Mouse (Mus musculus): ENCODE measurements around the gene Ppm1k. TPM values are rescaled to one million over a fixed set of nuclear protein-coding genes. Genes with fewer than 3 reads are reported as not detected.
"Not testable (repeated sequence)": the region's sequence is repeated elsewhere in the genome, so short reads cannot be mapped to it uniquely, and the experiment has no call there.

The Ppm1k gene
- polyA plus RNA-seq, 1 experiment from 2014 or later = 3.9 TPM

DNA sequence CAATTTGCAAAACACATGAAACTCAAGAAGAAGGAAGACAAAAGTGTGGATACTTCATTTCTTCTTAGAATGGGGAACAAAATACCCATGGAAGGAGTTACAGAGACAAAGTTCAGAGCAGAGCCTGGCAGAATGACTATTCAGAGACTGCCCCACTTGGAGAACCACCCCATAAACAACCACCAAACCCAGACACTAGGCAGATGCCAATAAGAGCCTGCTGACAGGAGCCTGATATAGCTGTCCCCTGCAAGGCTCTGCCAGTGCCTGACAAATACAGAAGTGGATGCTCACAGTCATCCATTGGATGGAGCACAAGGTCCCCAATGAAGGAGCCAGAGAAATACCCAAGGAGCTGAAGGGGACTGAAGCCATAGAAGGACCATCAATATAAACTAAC lies 8.3 kb upstream of the Ppm1k start:
- H3K36me3 ChIP-seq (replicated peaks); H3K9me3 ChIP-seq; H3K27me3 ChIP-seq (replicated peaks; ENCODE audit: low read depth, poor library complexity, severe bottlenecking); DNase-seq (ENCODE audit: low spot score); H3K4me1 ChIP-seq; H3K27ac ChIP-seq (replicated peaks); H3K4me3 ChIP-seq: not testable (repeated sequence)

DNA sequence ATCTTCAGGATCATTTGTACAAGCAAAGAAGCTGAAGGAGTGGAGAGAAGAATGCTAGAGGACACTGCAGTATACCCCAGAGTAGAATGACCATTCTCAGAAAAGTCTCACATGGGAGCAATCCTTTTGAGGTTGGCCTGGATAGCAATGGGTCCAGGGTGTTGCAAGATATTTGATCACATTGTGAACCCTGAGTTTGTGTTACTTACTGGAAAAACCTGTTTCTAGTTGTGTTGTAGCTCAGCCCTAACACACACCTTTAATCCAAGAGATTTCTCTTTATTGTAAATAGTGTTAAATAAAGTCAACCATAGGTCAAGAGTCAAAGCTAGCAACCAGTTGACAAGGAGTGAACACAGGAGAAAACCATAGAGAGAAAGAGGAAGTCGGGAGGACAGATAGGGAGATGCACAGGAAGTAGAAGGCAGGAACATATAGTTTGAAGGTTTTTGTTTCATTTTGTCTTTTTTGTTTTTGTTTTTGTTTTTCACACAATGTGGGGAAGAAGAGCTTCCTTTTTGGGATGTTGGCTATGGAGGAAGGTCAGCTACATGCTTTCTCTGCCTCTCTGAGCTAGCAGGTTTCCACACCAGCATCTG lies 6.6 kb upstream of the Ppm1k start:
- Histone ChIP-seq H3K4me3 (no peak overlapping the region), H3K9me3 (no peaks in the 10 kb centered on the region), H3K4me1 (no peaks in the 10 kb centered on the region), H3K27me3 (replicated peaks; ENCODE audit: low read depth, poor library complexity, severe bottlenecking) (no peaks in the 10 kb centered on the region), H3K27ac (replicated peaks) (no peak overlapping the region), H3K36me3 (replicated peaks) (no peaks in the 10 kb centered on the region)
- DNase-seq (ENCODE audit: low spot score) = no peak
- 85% methylated on average over 1 of the region's 1 CpGs for WGBS

- 85% methylated on average over 5 of the region's 5 CpGs for WGBS
These were observed 5.8 kb upstream of the Ppm1k start for GRCm38 (mm10) chr6:57540950-57541498.

DNA sequence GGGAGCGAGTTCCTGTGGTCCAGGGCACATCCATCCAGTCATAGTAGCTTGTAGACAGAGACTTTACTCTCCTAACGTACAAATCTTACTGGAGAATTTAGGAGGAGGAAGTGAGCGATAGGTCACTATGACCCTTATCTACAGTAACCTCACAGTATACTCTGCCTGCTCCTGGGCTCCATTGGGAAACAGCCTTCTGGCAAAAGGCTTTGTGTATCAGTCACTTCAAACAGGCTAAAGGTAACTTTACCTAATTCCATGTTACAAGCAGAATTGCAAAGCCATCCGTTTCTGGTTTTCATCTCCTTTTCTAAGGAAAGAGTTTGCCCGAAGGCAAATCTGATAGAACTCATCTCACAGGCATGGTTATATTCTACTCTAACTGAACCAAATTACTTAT lies 2.6 kb upstream of the Ppm1k start:
- Histone ChIP-seq H3K36me3 (replicated peaks) (no peaks in the 10 kb centered on the region), H3K9me3 (no peaks in the 10 kb centered on the region), H3K4me1 (peaks cover 11% of the 10 kb centered on the region), H3K27ac (replicated peaks) (no peak overlapping the region), H3K4me3 (no peak overlapping the region), H3K27me3 (replicated peaks; ENCODE audit: low read depth, poor library complexity, severe bottlenecking) (no peaks in the 10 kb centered on the region)
- no peak for DNase-seq (ENCODE audit: low spot score)
- 81% methylated on average over 5 of the region's 5 CpGs for WGBS

More at GRCm38 (mm10) chr6:57540950-57541498, 5.8 kb upstream of the Ppm1k start:
- H3K9me3 ChIP-seq = no peaks in the 10 kb centered on the region
- H3K36me3 ChIP-seq (replicated peaks) = no peaks in the 10 kb centered on the region
- no peak for DNase-seq (ENCODE audit: low spot score)
- H3K4me3 ChIP-seq = no peak overlapping the region
- no peak overlapping the region for H3K27ac ChIP-seq (replicated peaks)
- H3K4me1 ChIP-seq = no peaks in the 10 kb centered on the region
- no peaks in the 10 kb centered on the region for H3K27me3 ChIP-seq (replicated peaks; ENCODE audit: low read depth, poor library complexity, severe bottlenecking)

DNA sequence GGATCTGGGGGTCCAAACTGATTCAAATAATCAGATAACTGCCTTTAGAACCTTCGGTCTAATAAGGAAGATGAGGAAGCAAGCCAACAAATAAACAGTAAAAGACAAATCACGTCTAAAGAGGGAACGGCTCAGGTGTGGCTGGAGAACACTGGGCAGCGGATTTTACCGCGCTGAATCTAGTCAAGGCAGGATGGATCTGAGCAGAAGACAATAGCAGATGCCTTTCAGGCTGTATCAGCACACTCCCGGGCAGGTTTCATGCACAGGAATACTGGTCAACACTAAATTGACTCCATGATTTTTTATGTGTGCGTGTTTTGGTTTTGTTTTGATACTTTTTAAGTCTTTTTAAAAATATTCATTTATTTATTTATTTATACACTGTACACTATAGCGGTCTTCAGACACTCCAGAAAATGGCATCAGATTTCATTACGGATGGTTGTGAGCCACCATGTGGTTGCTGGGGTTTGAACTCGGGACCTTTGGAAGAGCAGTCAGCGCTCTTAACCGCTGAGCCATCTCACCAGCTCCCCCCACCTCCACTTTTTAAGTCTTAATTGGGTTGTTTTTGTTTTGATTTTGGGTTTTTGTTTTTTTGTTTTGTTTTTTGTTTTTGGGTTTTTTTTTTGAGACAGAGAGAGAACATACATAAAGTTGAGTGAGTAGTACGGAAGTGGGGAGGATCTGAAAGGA lies 852 bp upstream of the Ppm1k start:
- DNase-seq (ENCODE audit: low spot score) = peak; percentile 37
- no peaks in the 10 kb centered on the region for H3K36me3 ChIP-seq (replicated peaks)
- peaks cover 11% of the 10 kb centered on the region for H3K4me1 ChIP-seq
- no peaks in the 10 kb centered on the region for H3K27me3 ChIP-seq (replicated peaks; ENCODE audit: low read depth, poor library complexity, severe bottlenecking)
- H3K4me3 ChIP-seq = peak overlapping the region; percentile 81
- peak overlapping the region; percentile 84 for H3K27ac ChIP-seq (replicated peaks)
- WGBS = 29% methylated on average over 14 of the region's 14 CpGs
- no peaks in the 10 kb centered on the region for H3K9me3 ChIP-seq

DNA sequence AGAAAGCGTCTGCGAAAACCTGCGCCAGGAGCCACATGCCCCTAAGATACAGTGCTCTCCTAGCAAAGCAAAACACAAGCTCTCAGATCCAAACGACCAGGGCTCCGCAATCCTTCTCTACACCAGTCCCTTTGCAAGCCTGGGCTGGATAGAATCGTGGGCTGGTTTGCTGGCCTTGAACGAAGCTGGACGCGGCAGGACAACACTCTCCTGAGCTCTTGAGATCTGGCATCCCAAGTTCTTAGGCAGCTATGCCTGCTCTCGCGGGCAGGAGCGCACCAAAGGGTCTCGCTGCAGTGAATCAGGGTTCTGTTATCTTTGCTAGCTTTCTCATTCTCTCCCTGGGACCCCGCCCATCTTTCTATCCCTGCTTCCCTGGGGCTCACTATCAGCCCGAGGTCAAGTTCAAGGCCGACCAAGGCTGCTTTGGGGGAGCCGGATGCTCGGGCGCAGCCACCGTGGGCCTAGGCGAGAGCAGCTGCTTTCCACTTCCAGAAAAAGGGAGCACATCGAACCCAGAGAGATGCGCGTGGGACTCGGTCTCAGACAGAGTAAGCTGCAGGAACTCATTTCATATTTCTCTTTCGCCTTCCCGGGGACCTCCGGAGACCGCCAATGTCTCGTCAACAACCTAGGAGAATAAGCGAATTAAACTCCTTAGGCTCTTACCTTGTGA lies 519 bp downstream of the Ppm1k start:
- peak overlapping the region; percentile 81 for H3K27ac ChIP-seq (replicated peaks)
- under 1% methylated on average over 31 of the region's 31 CpGs for WGBS

DNA sequence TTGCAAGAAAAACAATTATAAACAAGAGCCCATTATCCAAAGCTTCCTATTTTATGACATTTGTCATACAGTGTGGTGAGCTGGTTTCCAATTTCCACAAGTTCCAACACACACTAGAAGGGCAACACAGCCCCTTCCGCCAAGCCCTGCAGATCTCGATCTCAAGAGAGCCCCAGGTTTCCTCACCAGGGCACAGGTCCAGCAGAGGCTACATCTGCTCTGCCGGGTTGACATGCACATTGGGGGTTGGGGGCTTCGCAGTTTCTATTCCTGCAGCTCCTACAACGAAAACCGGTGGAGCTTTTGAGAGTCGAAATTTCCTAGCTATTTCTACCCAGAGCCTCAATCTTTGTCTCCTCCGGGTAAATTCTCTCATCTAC lies 1.0 kb downstream of the Ppm1k start:
- DNase-seq (ENCODE audit: low spot score) = no peak
- Histone ChIP-seq H3K4me1 (peaks cover 11% of the 10 kb centered on the region), H3K9me3 (no peaks in the 10 kb centered on the region), H3K36me3 (replicated peaks) (no peaks in the 10 kb centered on the region), H3K27me3 (replicated peaks; ENCODE audit: low read depth, poor library complexity, severe bottlenecking) (no peaks in the 10 kb centered on the region), H3K4me3 (peak overlapping the region; percentile 81), H3K27ac (replicated peaks) (peak overlapping the region; percentile 81)
- WGBS = 7% methylated on average over 8 of the region's 8 CpGs

More for the DNA sequence above, 519 bp downstream of the Ppm1k start:
- H3K36me3 ChIP-seq (replicated peaks) = no peaks in the 10 kb centered on the region
- peaks cover 11% of the 10 kb centered on the region for H3K4me1 ChIP-seq
- peak; percentile 66 for DNase-seq (ENCODE audit: low spot score)
- no peaks in the 10 kb centered on the region for H3K27me3 ChIP-seq (replicated peaks; ENCODE audit: low read depth, poor library complexity, severe bottlenecking)
- H3K9me3 ChIP-seq = no peaks in the 10 kb centered on the region
- H3K4me3 ChIP-seq = peak overlapping the region; percentile 81

- Histone ChIP-seq H3K4me3 (peak overlapping the region; percentile 81), H3K4me1 (peaks cover 11% of the 10 kb centered on the region), H3K36me3 (replicated peaks) (no peaks in the 10 kb centered on the region), H3K27me3 (replicated peaks; ENCODE audit: low read depth, poor library complexity, severe bottlenecking) (no peaks in the 10 kb centered on the region), H3K9me3 (no peaks in the 10 kb centered on the region), H3K27ac (replicated peaks) (no peak overlapping the region)
- no peak for DNase-seq (ENCODE audit: low spot score)
- 78% methylated on average over 2 of the region's 2 CpGs for WGBS
These were observed 1.9 kb downstream of the Ppm1k start for GRCm38 (mm10) chr6:57533410-57533809.

GRCm38 (mm10) chr6:57532022-57532421 lies 3.2 kb downstream of the Ppm1k start:
- Histone ChIP-seq H3K27ac (replicated peaks) (no peak overlapping the region), H3K36me3 (replicated peaks) (no peaks in the 10 kb centered on the region), H3K9me3 (no peaks in the 10 kb centered on the region), H3K4me1 (peaks cover 11% of the 10 kb centered on the region), H3K4me3 (no peak overlapping the region), H3K27me3 (replicated peaks; ENCODE audit: low read depth, poor library complexity, severe bottlenecking) (no peaks in the 10 kb centered on the region)
- WGBS = 85% methylated on average over 1 of the region's 1 CpGs
- DNase-seq (ENCODE audit: low spot score) = no peak

GRCm38 (mm10) chr6:57531441-57531840 lies 3.8 kb downstream of the Ppm1k start:
- H3K36me3 ChIP-seq (replicated peaks) = no peaks in the 10 kb centered on the region
- no peak overlapping the region for H3K4me3 ChIP-seq
- 90% methylated on average over 1 of the region's 1 CpGs for WGBS

DNA sequence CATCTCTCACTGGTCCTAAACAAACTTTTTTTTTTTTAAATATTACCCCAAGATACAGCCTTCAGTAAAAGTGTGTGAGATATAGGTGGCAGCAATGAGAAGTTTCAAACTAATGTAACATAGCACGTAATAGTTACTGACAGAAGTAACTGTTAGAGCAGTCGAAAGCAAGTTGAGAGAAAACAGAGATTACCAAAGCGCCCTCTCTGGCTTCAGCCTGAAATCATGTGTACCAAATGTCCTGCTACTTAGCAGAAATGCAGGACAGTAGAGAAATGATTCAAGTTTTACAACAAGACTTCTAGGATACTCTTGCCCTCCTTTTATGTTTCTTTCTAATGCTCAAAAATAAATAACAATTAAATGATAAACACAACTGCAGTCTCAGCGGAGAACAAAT lies 4.3 kb downstream of the Ppm1k start:
- 79% methylated on average over 4 of the region's 4 CpGs for WGBS
- Histone ChIP-seq H3K36me3 (replicated peaks) (no peaks in the 10 kb centered on the region), H3K27me3 (replicated peaks; ENCODE audit: low read depth, poor library complexity, severe bottlenecking) (no peaks in the 10 kb centered on the region), H3K4me3 (no peak overlapping the region), H3K9me3 (no peaks in the 10 kb centered on the region), H3K27ac (replicated peaks) (no peak overlapping the region), H3K4me1 (peaks cover 11% of the 10 kb centered on the region)
- DNase-seq (ENCODE audit: low spot score) = no peak

More at GRCm38 (mm10) chr6:57531441-57531840, 3.8 kb downstream of the Ppm1k start:
- no peaks in the 10 kb centered on the region for H3K9me3 ChIP-seq
- peaks cover 11% of the 10 kb centered on the region for H3K4me1 ChIP-seq
- DNase-seq (ENCODE audit: low spot score) = no peak
- no peaks in the 10 kb centered on the region for H3K27me3 ChIP-seq (replicated peaks; ENCODE audit: low read depth, poor library complexity, severe bottlenecking)
- H3K27ac ChIP-seq (replicated peaks) = no peak overlapping the region

DNA sequence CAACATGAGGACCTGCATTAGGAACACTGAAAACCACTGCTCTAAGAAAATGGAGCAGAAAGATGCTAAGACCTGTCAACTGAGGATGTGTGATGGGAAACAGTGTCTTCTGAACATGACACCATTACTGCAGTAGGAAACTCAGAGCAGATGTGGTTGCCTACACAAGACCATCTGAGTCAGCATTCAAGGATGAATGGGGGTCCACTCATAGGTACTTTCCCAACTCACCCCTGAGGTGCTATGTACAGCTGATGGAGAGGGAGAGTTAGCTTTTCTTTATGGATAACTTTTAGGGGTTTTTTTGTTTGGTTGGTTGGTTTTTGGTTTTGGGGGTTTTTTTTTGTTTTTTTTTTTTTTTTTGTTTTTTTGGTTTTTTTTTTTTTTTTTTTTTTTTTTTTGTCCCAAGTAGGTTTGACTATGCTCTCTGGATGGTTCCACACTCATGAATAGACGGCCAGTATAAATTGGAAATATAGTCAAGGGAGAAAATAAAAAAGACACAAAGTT lies 5.9 kb downstream of the Ppm1k start:
- no peak overlapping the region for H3K27ac ChIP-seq (replicated peaks)
- DNase-seq (ENCODE audit: low spot score) = no peak
- WGBS = 94% methylated on average over 1 of the region's 1 CpGs

More for the DNA sequence above, 5.9 kb downstream of the Ppm1k start:
- H3K4me3 ChIP-seq = no peak overlapping the region
- no peaks in the 10 kb centered on the region; the same call in 1 of the 2 replicates for H3K36me3 ChIP-seq (replicated peaks)
- H3K4me1 ChIP-seq = peaks cover 10% of the 10 kb centered on the region
- no peaks in the 10 kb centered on the region for H3K9me3 ChIP-seq
- H3K27me3 ChIP-seq (replicated peaks; ENCODE audit: low read depth, poor library complexity, severe bottlenecking) = no peaks in the 10 kb centered on the region

Measured in embryonic facial prominence, embryonic 10.5 days (tissue).